Mouse (Mus musculus) CH12F3 (cell line): ENCODE results near the gene Smap2.

Source experiments
- in situ Hi-C: fragments of 300-500 bp; cut with MboI; formaldehyde crosslinking; loops from 2 replicates; pipeline ENCODE4 v1.14.3; 2020; ENCODE audit warnings: low sequenced_read_pairs

Gene Smap2

GRCm38 (mm10) chr4:121021911-121022310 is 4.9 kb upstream of the Smap2 start:
- in situ Hi-C loops: no loop called here

DNA sequence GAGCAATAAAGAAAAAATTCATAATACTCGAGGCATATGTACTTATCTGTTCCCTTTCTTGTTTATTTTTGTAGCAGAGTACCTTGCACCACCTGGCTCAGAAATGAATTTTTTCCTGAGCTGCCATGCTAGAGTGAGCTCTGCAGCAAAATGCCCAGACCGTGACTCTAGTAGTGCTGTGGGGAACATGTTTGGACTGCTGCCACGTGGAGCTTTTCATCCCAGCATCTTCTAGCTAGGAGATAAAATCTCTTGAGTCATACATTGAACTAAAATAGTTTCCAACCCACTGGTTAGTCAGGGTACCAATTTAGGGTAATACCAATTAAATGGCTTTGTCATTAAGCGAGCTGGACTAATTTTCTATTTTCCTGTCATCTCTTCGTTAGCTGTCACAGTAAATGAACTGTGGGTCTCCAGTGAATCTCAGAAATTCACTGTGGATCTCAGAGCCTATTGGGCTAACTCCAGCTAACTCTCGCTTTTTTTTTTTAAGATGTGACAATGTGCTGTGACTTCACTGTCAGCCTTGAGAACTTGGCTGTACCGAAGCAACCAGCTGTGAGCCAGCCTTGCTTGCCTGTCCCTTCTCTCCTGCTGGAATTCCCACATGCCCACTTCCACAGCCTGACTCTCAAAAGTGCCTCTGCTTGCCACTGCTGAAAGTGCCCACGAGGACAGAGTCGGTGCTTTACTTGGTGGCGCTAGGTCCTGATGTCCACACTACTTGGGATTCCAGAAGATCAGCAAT is 3.2 kb upstream of the Smap2 start:
- in situ Hi-C loops: no loop called here

DNA sequence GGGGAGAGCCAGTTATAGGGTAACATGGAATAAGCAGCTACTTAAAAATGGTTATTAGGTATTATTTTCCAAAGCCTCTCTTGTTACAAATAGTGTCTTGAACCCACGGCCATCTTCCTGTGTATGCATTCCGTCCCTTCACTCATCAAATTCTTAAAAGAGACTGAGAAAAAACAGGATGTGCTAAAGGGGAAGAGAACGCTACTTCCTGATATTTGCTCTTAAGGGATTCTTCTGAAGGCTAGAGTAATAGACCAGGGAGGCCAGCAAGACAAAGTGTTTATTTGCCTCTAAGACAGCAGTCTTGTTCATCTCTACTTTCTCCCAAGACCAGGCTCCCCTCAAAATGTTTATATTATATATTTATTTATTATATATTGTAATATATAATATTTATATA is 1.2 kb upstream of the Smap2 start:
- in situ Hi-C loops: no loop called here

- in situ Hi-C loops: no loop called here
These were observed 787 bp downstream of the Smap2 start for GRCm38 (mm10) chr4:121016021-121016898.

- in situ Hi-C loops: no loop called here
These were observed 1.8 kb downstream of the Smap2 start for GRCm38 (mm10) chr4:121015268-121015659.

- in situ Hi-C loops: no loop called here
These were observed 2.3 kb downstream of the Smap2 start for GRCm38 (mm10) chr4:121014594-121015267.

DNA sequence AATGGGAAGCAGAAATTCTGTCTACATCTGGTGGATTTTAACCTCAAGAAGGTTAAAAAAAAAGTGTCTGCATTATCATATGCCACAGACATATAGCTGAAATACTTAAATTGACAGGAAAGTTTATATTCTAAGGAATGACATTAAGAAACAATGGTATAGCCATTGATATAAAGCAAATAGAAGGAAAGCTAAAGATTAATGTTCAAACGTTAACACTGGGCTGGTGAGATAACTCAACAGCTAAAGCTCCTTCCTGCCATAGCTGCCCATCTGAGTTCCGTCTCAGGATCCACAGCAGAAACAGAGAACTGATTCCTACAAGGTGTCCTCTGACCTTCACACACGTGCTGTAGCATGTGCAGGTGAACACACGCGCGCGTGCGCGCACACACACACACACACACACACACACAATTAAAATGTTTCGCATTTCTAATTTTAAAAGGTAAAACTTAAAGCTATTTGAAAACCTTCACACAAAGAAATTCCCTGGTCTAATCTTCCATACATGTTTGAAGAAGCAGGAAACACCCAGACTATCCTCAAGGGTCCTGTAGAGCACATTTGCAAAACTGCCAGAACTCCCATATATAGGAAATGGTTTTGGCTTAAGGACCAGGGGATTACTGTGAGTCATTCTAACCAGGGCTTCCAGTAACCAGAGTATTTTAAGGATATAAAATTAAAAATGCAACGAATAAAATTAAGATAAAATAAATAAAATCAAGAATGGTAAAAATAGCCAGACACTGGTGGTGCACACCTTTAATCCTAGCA is 6.1 kb downstream of the Smap2 start:
- in situ Hi-C loops: no loop called here

DNA sequence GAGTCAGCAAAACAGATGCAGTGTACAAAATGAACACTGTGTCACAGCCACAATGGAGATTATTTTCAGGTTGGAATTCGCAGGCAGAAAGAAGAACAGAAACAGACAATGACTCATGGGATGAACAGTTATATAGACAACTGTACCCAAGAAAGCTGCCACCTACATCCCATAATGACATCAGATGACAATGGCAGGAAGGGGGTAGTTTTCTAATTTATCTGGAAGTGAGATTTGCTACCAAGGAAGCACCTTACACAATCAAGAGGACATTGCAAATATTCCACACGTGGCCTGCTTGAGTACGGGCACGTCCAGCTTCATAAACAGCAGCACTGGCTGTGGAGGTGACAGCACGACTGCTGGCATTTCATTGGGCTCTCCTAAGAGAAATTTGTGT is 7.9 kb downstream of the Smap2 start:
- in situ Hi-C loops: no loop called here

DNA sequence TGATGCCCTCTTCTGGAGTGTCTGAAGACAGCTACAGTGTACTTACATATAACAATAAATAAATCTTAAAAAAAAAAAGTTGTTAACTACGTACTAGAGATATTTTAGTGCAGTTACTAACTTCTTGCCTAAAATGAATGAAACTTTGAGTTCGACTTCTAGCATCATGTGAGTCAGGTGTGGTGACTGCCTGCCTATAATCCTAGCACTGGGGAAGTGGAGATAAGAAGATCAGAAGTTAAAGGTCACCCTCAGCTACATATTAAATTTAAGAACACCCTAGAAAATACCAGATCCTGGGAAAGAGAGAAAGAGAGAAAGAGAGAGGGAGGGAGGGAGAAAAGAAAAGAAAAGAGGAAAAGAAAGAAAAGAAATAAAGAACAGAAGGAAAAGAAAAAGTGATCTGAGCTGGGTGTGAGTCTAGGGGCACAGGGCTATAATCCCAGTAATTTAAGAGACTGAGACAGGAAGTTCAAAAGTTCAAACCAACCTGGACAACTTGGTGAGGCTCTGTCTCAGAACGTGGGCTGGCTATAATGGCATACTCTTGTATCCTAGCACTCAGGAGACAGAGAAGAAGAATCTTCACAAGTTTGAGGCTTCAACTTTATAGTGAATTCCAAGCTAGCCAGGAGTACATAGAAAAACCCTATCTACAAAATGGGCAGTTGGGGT is 8.8 kb downstream of the Smap2 start:
- in situ Hi-C loops: no loop called here

GRCm38 (mm10) chr4:121007006-121007405 is 10.0 kb downstream of the Smap2 start:
- in situ Hi-C loops: no loop called here

GRCm38 (mm10) chr4:121004679-121005078 is 12.4 kb downstream of the Smap2 start:
- in situ Hi-C loops: no loop called here

DNA sequence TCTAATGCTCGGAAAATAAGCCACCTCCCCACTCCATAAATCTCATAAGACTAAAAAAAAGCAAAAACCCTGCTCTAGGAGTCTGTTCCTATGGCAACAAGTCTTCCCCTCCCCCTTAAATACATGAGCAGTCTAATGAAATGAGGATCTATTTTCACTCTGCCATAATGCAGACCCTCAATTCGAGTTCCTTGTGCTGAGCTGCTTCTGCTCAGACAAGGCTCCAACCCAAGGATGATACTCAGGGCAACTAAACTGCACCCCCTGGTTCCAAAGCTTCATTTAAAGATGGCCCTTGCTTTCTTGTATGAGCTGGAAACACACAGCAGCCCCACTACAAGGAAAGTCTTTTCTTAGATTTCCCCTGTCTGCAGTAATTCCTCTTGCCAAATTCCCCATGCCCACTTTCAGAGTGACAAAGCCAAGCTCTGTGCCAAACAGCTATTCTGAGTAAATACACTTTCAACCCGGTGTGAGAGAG is 13.4 kb downstream of the Smap2 start:
- in situ Hi-C loops: no loop called here

DNA sequence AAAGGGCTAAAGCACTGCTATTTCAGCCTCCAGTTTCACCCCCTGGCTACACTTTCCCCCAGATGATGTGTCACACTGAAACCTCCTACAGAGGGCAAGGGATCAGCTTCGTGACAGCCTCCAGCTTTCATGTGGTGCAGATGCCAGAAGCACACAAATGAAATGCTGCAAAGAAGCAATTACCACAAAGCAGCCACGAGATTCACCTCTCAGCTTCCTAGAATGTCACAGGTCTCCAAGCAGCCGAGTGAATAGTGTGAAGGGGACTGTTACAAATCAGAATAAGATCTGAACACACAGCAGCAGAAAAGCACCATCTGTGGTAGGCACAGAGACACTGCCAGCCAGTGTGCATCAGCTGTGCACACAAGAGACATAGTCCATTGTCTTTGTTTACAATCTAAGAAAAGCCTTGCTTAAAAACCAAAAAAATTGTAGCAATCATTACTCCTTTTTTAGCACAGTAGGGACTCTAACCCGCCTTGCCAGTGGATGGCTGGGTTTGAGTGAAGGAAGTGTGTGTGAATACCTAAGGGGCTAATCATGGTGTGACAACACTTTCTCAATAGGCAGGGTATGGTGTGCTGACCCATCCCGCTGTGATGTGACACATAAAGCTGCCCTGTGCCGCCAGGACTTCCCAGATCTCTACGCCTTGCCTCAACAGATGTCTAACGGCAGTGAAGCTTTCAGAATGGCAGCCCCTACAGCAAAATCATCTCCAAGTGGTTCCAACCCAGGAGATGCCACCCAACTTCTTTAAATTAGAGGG is 14.5 kb downstream of the Smap2 start:
- in situ Hi-C loops: no loop called here

- in situ Hi-C loops: no loop called here
These were observed 15.4 kb downstream of the Smap2 start for GRCm38 (mm10) chr4:121001659-121002058.

GRCm38 (mm10) chr4:121001042-121001441 is 16.0 kb downstream of the Smap2 start:
- in situ Hi-C loops: no loop called here

DNA sequence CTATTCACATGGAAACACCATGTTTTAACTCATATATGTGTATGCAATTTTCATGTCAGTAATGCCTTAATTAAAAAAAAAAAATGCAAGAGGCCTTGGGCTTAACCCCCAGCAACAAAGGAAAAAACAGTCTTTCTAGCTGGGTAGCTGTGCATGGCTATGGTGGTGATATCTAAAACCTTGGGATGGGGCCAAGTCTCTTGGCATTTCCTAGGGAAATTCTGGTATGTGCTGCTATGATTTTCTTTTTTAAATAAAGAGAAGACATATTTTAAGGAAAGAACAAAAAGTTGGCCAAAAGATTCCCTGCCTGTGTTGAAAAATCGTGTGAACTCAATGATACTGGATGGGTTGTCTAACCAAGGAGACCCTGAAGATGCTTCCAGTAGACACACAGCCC is 21.1 kb downstream of the Smap2 start:
- in situ Hi-C loops: no loop called here

DNA sequence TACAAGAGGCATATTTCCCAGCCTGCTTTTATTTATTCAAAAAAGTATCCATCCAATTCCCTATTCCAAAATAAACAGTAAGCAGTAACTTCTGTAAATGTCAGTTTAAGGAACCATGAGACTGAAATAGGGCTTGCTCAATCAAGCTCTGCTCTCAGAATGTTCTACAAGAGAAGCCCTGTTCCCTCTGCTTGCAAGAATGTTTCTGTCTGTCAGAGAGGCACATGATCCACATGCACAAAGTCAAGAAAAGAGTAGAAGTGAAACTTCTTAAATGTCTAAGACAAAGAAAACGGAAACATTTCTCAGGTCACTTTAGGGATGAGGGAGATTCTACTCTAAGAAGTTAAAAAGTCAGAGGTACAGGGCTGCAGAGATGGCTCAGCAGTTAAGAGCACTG is 24.0 kb downstream of the Smap2 start:
- in situ Hi-C loops: no loop called here

DNA sequence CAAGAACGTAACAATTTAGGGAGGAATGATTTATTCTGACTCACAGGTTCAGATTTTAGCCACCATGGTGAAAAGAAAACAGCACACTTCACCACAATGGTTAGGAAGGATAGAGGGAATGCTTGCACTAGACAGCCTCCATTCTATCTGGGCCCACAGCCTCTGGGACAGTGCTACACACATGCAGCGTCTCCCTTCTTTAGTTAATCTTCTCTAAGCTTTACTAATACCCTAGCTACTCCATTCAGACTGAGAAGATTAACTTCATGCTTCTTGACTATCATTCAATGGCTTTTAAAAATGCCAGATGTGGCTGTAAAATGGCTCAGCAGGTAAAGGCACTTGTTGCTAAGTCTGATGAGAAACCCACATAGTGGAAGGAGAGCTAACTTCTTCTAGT is 24.8 kb downstream of the Smap2 start:
- in situ Hi-C loops: no loop called here

DNA sequence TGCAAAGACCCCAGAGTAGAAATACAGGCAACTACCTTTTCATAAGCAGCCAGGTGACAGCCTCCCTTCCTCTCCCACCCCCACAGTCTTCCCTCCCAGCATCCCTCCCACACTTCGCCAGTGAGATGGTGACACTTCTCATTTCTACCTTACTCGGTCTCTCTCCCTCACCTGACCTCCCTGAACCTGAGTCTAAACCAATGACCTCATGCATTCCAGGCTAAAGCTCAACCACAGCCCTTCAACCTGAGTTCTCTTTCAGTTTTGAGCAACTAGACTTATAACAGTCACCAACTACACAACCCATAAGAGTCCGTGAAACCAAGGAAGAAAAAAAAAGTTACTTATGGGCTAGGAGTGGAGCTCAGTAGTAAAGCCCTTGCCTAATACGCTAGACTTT is 29.7 kb downstream of the Smap2 start:
- in situ Hi-C loops: loop anchor here (10.0 kb wide), 1 partner anchor 47 kb away; the partner anchor contains the start of gene Col9a2
